Mouse (Mus musculus): ENCODE results near the gene Slc11a2.
"Not testable (repeated sequence)": the region's sequence is repeated elsewhere in the genome, so short reads cannot be mapped to it uniquely, and the experiment has no call there.

The Slc11a2 gene

DNA sequence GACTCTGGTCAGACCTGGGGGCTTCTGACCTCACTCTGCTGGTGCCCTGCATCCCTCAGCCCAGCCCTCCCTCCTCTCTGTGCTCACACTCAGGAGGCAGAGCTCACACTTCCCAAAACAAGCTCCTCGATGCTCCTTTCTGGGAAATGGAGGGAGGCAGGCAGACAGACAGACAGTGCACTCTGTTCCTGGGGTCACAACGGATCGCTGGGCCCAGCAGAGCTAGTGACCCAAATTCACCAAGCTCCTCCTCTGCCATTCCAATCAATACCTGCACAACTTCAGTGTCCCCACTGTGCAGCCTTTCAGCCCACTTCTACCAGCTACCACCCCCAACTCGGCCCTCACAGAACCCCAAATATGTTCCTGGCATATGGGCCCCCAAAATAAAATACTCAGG lies 23.1 kb downstream of the Slc11a2 start:
- DNase-seq = no peak

GRCm38 (mm10) chr15:100400592-100401250 lies 24.2 kb downstream of the Slc11a2 start:
- DNase-seq = no peak

DNA sequence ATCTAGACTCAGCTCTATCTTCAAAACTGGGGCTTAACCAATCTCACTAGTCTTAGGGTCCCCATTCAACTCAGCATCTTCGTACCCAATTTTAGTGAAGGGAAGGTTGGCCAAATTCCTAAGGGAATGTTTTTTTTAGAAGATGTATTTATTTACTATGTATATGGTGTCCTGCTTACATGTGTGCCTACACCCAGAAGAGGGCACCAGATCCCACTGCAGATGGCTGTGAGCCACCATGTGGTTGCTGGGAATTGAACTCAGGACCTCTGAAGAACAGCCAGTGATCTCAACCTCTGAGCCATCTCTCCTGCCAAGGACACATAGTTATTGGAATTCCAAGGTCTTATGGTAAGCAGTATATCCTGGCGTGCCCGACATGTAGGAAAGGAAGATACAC lies 29.3 kb downstream of the Slc11a2 start:
- no peak for DNase-seq

DNA sequence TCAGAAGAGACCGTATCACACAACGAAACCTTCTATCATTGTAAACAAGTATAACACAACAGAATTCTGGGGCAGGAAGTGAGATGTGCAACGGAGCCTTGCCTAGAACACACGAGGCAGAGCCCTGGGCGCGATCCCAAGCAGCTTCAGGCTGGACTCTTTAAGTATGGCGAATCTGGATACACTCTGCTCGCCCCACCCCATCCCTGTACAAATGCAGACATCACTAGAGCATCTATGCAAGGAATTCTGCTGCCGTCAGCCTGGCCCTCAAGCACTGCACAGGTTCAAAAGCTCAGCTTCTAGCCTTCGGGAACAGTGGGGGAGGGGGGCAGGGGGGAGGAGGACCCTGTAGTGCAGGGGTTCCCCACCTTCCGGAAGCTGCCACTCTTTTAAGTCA lies 31.9 kb downstream of the Slc11a2 start:
- no peak for DNase-seq

DNA sequence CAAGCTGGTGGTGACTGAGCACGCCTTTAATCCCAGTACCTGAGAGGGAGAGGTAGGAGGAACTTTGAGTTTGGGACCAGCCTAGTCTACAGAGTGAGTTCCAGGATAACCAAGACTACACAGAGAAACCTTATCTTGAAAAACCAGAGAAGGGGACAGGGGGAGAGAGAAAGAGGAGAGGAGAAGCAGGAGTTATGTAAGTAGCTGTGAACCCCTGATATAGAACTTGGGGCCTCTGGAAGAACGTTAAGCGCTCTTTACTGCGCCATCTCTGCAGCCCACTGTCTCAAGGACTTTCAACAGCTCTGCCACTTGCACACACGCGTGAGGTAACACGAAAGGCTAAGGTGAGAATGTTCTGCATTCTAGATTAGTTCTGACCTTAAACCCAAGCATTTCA lies 33.3 kb downstream of the Slc11a2 start:
- DNase-seq = no peak

- no peak for DNase-seq
Observed at GRCm38 (mm10) chr15:100391066-100391465, 33.8 kb downstream of the Slc11a2 start.

DNA sequence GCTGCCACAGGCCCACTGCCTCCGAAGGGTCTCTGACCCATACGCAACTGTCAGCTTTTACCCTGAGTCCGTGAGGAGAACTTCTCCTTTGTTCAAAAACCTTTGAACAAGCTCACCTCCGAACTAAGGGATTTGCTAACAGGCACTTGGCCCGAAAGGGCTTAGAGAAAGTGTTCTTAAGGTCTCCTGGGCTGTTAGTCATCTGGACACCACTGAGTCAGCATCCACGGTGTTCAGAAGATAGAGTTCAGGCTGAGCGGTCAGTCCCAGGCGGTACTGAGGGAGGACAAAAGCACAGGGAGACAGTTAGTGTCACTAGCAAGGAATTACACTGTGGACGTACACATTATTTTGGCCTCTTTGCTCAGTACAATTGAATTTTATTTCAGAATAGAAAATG lies 36.0 kb downstream of the Slc11a2 start:
- DNase-seq = no peak

GRCm38 (mm10) chr15:100388224-100388835 lies 36.5 kb downstream of the Slc11a2 start:
- no peak for DNase-seq

DNA sequence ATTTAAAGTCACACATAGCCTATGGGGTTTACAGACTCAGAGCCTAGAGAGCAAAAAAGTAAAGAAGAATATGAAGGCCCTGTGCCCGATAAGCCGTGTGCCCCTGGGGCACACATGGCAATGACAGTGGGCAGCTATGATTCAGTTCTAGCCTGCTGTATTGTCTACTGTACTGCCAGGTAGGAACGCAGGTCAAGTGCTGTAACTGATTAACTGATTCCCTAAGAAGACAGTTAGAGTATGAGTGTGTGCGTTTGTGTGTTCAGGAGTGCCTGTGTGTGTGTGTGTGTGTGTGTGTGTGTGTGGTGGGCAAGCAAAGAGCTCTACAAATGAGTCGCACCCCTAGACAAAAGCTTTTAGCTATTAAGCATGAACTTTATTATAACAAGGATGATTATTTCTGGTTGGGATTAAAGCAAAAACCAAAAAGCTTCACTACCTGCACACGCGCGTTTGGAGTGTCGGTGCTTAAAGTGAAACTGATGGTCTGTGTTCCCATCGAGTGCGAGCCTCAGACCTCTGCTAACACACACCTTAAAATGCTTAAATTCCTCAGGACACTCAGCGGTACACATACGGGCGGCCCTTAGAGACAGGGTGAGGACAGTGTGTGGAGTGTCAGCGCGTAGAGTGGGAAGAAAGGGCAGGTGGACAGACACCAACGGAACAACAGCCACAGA lies 37.2 kb downstream of the Slc11a2 start:
- DNase-seq = no peak

- DNase-seq = no peak
Observed at GRCm38 (mm10) chr15:100385705-100386104, 39.2 kb downstream of the Slc11a2 start.

DNA sequence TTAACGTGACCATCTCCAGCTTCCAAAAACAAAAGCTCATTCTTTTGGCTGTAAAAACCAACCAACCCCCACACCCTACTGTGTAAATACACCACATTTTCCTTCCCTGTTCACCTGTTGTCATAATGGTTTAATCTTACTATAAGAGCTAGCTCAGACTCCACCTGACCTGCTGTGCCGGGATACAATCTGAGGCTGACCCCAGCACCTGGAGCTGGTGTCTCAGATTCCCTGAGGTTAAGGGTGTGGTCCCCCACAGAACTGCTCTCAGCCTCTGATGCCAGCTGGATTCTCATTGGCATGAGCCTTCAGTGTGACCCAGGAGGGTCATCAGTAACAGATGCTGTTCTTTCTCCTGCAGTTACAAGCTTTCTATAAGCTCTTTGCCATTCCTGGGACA lies 44.8 kb downstream of the Slc11a2 start:
- DNase-seq = no peak

GRCm38 (mm10) chr15:100379658-100380057 lies 45.2 kb downstream of the Slc11a2 start:
- no peak for DNase-seq

GRCm38 (mm10) chr15:100377847-100378505 lies 46.9 kb downstream of the Slc11a2 start:
- not testable (repeated sequence) for DNase-seq

GRCm38 (mm10) chr15:100375066-100375465 lies 49.8 kb downstream of the Slc11a2 start:
- DNase-seq = peak; percentile 61

DNA sequence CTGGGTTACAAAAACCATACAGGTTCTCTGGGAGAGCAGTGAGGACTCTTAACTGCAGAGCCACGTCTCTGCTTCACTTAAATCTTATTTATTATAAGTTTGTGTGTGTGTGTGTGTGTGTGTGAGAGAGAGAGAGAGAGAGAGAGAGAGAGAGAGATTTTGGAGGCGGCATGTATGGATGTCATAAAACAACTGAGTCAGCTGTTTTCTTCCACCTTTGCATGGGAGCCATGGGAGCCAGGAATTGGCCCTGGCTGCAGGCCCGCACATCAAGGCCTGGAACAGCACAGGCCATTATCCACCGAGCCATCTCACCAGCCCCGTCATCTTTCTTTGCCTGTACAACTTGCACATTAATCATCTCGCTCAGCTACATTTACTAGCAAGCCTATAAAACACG lies 57.8 kb downstream of the Slc11a2 start:
- DNase-seq = no peak

DNA sequence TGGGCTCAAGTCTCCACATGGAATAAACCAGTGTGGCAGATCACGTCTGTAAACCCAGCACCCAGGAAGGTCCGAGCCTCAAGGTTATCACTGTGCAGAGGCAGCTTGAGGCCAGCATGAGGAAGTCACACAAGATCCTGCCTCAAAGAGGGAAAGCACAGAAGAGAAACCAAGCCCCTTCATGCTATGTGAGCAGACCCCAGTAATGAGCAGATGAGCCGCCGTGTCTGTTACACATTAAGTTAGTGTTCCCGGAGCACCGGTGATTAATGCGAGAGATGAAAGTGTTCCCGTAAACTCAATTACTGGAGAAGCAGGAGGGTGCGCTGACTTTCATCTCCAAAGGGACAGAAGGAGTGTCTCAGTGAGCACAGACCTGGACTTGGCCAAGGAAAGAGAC lies 58.9 kb downstream of the Slc11a2 start:
- not testable (repeated sequence) for DNase-seq

DNA sequence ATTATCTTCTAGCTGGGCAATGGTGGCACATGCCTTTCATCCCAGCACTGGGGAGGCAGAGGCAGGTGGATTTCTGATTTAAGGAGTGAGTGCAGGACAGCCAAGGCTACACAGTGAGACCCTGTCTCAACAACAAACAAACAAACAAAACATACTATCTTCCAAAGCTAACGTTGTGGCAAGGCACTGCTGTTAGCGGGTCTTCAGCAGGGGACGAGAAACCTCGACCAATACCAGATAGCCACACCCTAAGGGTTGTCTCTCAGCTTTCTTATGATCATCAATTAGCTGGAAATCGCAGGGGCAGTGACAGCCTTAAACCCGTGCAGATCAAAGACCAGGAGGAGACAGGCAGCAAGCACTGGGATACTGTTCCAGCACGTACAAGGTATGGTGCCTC lies 60.6 kb downstream of the Slc11a2 start, which contains the start of gene Higd1c:
Gene Higd1c, plus strand, starts transcription at position 301 of the 400 bp plus-strand sequence.
- DNase-seq = no peak

- DNase-seq = no peak
Observed at GRCm38 (mm10) chr15:100355876-100356275, 69.0 kb downstream of the Slc11a2 start.

DNA sequence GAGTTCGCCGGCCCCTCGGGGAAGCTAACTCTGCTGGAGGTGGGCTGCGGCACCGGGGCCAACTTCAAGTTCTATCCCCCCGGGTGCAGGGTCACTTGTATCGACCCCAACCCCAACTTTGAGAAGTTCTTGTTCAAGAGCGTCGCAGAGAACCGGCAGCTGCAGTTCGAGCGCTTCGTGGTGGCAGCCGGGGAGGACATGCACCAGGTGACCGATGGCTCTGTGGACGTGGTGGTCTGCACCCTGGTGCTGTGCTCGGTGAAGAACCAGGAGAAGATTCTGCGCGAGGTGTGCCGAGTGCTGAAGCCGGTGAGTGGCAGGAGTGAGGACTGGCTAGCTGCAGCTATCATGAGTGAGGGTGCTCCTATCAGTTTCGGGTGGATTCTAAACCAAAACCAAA lies 71.5 kb downstream of the Slc11a2 start:
- DNase-seq = not testable (repeated sequence)

- DNase-seq = no peak
Observed at GRCm38 (mm10) chr15:100352711-100353250, 72.1 kb downstream of the Slc11a2 start, which contains the start of the genes Methig1 and Mettl7a2. Gene Methig1 (plus strand): TSS chr15:100353149. Gene Mettl7a2 (plus strand): TSS chr15:100353200.

GRCm38 (mm10) chr15:100351501-100352060 lies 73.3 kb downstream of the Slc11a2 start:
- DNase-seq = no peak

- DNase-seq = no peak
Observed at GRCm38 (mm10) chr15:100349496-100349895, 75.4 kb downstream of the Slc11a2 start.

- no peak for DNase-seq
Observed at GRCm38 (mm10) chr15:100346761-100347160, 78.1 kb downstream of the Slc11a2 start.
